ENCODE assay signal across 8 mouse cellular contexts in genomic region chr17:87796881-87797416, GRCm38 (mm10). TPM values are rescaled to one million over a fixed set of nuclear protein-coding genes. Genes with fewer than 3 reads are reported as not detected.
DNase-seq lines count a peak whose midpoint lies in the region; ATAC-seq and TF ChIP-seq lines count a peak whose summit lies in the region.
"Had no signal": no experiment of that assay in that cellular context is flagged by ENCODE, and none has a peak within 500 bp of the region (broad histone marks: within the 10 kb centered on the region; RNA-seq: fewer than 3 reads in every experiment).

No protein-coding gene starts in this region.

- no peak for ATAC-seq in liver, embryonic 11.5 days (replicated peaks; ENCODE audit: low FRiP score)
- peak; percentile 49 for ATAC-seq in hindbrain, embryonic 12.5 days (ENCODE audit: low FRiP score)
- peak; percentile 48; the same call in 1 of the 2 replicates for ATAC-seq in midbrain, embryonic 14.5 days (ENCODE audit: low FRiP score, low TSS enrichment)

- H3K4me2 ChIP-seq in liver, embryonic 11.5 days, result peak overlapping the region; percentile 76
- peak overlapping the region; percentile 77 for H3K4me2 ChIP-seq in hindbrain, embryonic 12.5 days (replicated peaks)
- peak overlapping the region; percentile 98 for H3K4me2 ChIP-seq in midbrain, embryonic 14.5 days (ENCODE audit: low read length)

- H3K27ac ChIP-seq in liver, embryonic 11.5 days (ENCODE audit: low read depth, low read length), result no peak overlapping the region
- no peak overlapping the region for H3K27ac ChIP-seq in cortical plate, adult 2 months (ENCODE audit: insufficient read depth, low read length)
- no peak overlapping the region for H3K27ac ChIP-seq in hindbrain, embryonic 12.5 days
- H3K27ac ChIP-seq in midbrain, embryonic 14.5 days (replicated peaks; ENCODE audit: low read depth, low read length), result no peak overlapping the region

- peaks cover 3% of the 10 kb centered on the region for H3K4me1 ChIP-seq in liver, embryonic 11.5 days (replicated peaks; ENCODE audit: control insufficient read depth, insufficient read depth, low read length)
- peaks cover 4% of the 10 kb centered on the region; the same call in 1 of the 2 replicates for H3K4me1 ChIP-seq in cortical plate, adult 2 months (ENCODE audit: control insufficient read depth, insufficient read depth, low read length)
- peaks cover 25% of the 10 kb centered on the region for H3K4me1 ChIP-seq in hindbrain, embryonic 12.5 days
- H3K4me1 ChIP-seq in midbrain, embryonic 14.5 days (ENCODE audit: control insufficient read depth, insufficient read depth, low read length), result peaks cover 9% of the 10 kb centered on the region; the same call in 1 of the 2 replicates

- TF ChIP-seq CTCF in cortical plate, adult 2 months (IDR thresholded peaks at IDR 0.05; ENCODE audit: extremely low read depth, insufficient read depth, low read length), result no peak

- no peak for DNase-seq in liver, embryonic 11.5 days (ENCODE audit: low spot score)
- no peak for DNase-seq in liver
- peak; percentile 76 for DNase-seq in midbrain, embryonic 14.5 days
- DNase-seq in gastrocnemius, adult 8-10 months (ENCODE audit: low spot score in 2 of 2), result no peak
- DNase-seq in thymus, postnatal 36 days, result no peak

- under 1% methylated on average over 67 of the region's 72 CpGs for WGBS in liver, embryonic 11.5 days
- WGBS in hindbrain, embryonic 12.5 days, result under 1% methylated on average over 68 of the region's 72 CpGs
- WGBS in midbrain, embryonic 14.5 days, result under 1% methylated on average over 71 of the region's 72 CpGs

- H3K27me3 ChIP-seq in liver, embryonic 11.5 days (replicated peaks; ENCODE audit: control insufficient read depth, insufficient read depth, low read length), result peaks cover 56% of the 10 kb centered on the region
- peaks cover 80% of the 10 kb centered on the region for H3K27me3 ChIP-seq in hindbrain, embryonic 12.5 days
- H3K27me3 ChIP-seq in midbrain, embryonic 14.5 days (ENCODE audit: control insufficient read depth, insufficient read depth, low read length), result peaks cover 57% of the 10 kb centered on the region

- no peaks in the 10 kb centered on the region for H3K36me3 ChIP-seq in liver, embryonic 11.5 days (ENCODE audit: control insufficient read depth, insufficient read depth, low read length)
- H3K36me3 ChIP-seq in hindbrain, embryonic 12.5 days, result no peaks in the 10 kb centered on the region
- H3K36me3 ChIP-seq in midbrain, embryonic 14.5 days (ENCODE audit: control insufficient read depth, insufficient read depth, low read length), result no peaks in the 10 kb centered on the region

- H3K9ac ChIP-seq in liver, embryonic 11.5 days (ENCODE audit: low read depth, low read length), result no peak overlapping the region
- H3K9ac ChIP-seq in hindbrain, embryonic 12.5 days, result peak overlapping the region; percentile 23
- peak overlapping the region; percentile 53 for H3K9ac ChIP-seq in midbrain, embryonic 14.5 days (replicated peaks; ENCODE audit: low read length)

- peak overlapping the region; percentile 46 for H3K4me3 ChIP-seq in liver, embryonic 11.5 days (ENCODE audit: low read depth, low read length)
- peak overlapping the region; percentile 48 for H3K4me3 ChIP-seq in cortical plate, adult 2 months (ENCODE audit: insufficient read depth, low read length)
- H3K4me3 ChIP-seq in hindbrain, embryonic 12.5 days, result peak overlapping the region; percentile 40
- H3K4me3 ChIP-seq in midbrain, embryonic 14.5 days (replicated peaks; ENCODE audit: low read depth, low read length), result peak overlapping the region; percentile 54
- H3K4me3 ChIP-seq: myocyte had no signal

- TF ChIP-seq POLR2A in cortical plate, adult 2 months (IDR thresholded peaks at IDR 0.05; ENCODE audit: extremely low read depth, insufficient read depth, low read length), result no peak

- H3K9me3 ChIP-seq in liver, embryonic 11.5 days (ENCODE audit: control insufficient read depth, low read length), result no peaks in the 10 kb centered on the region
- H3K9me3 ChIP-seq in hindbrain, embryonic 12.5 days (replicated peaks), result no peaks in the 10 kb centered on the region
- H3K9me3 ChIP-seq in midbrain, embryonic 14.5 days (ENCODE audit: control insufficient read depth, low read length), result no peaks in the 10 kb centered on the region

RNA-seq across cellular contexts. Expression of gene Kcnk12, which starts 0.8 kb away (rescaled TPM):
- 0.64 and 0.86 TPM in 2 replicates for polyA plus RNA-seq in liver, embryonic 11.5 days (2014; fragmentation: Nextera tagmentation; extraction: Ambion mirVana)
- polyA plus RNA-seq in cortical plate, adult 2 months (2012; rRNA removed), result 14.3 and 16.2 TPM in 2 replicates
- polyA plus RNA-seq in hindbrain, embryonic 12.5 days (2016; fragmentation: Nextera tagmentation; extraction: Ambion mirVana), result 0.26 and 0.58 TPM in 2 replicates
- 0.67 and 0.70 TPM in 2 replicates for polyA plus RNA-seq in midbrain, embryonic 14.5 days (2014; fragmentation: Nextera tagmentation; extraction: Ambion mirVana)
- total RNA-seq in gastrocnemius, adult 8-10 months (2022), result not detected
